Mouse (Mus musculus): ENCODE measurements around the gene Habp2.
"Not testable (repeated sequence)": the region's sequence is repeated elsewhere in the genome, so short reads cannot be mapped to it uniquely, and the experiment has no call there.

The Habp2 gene

GRCm38 (mm10) chr19:56297264-56297663, 10.3 kb downstream of the Habp2 start:
- no peak for DNase-seq

GRCm38 (mm10) chr19:56300835-56301234, 13.9 kb downstream of the Habp2 start:
- DNase-seq = no peak

- no peak for DNase-seq
Observed at GRCm38 (mm10) chr19:56316531-56316930, 29.6 kb downstream of the Habp2 start.

GRCm38 (mm10) chr19:56319219-56319618, 32.3 kb downstream of the Habp2 start:
- no peak for DNase-seq

GRCm38 (mm10) chr19:56319629-56320028, 32.7 kb downstream of the Habp2 start:
- no peak for DNase-seq

GRCm38 (mm10) chr19:56320186-56320860, 33.4 kb downstream of the Habp2 start:
- peak; percentile 62 to 66 for DNase-seq

- DNase-seq = no peak
Observed at GRCm38 (mm10) chr19:56321303-56321920, 34.5 kb downstream of the Habp2 start.

- no peak for DNase-seq
Observed at GRCm38 (mm10) chr19:56325676-56326075, 38.7 kb downstream of the Habp2 start.

GRCm38 (mm10) chr19:56326243-56326855, 39.4 kb downstream of the Habp2 start:
- no peak for DNase-seq

GRCm38 (mm10) chr19:56336321-56336720, 49.4 kb downstream of the Habp2 start:
- DNase-seq = no peak

- DNase-seq = no peak
Observed at GRCm38 (mm10) chr19:56336826-56337225, 49.9 kb downstream of the Habp2 start.

GRCm38 (mm10) chr19:56342006-56342405, 55.1 kb downstream of the Habp2 start:
- DNase-seq = no peak

GRCm38 (mm10) chr19:56343869-56344563, 57.1 kb downstream of the Habp2 start:
- DNase-seq = no peak

- DNase-seq = no peak
Observed at GRCm38 (mm10) chr19:56346016-56346415, 59.1 kb downstream of the Habp2 start.

- DNase-seq = no peak
Observed at GRCm38 (mm10) chr19:56346750-56347149, 59.8 kb downstream of the Habp2 start.

GRCm38 (mm10) chr19:56349295-56349694, 62.4 kb downstream of the Habp2 start:
- no peak for DNase-seq

- DNase-seq = no peak
Observed at GRCm38 (mm10) chr19:56353689-56354088, 66.8 kb downstream of the Habp2 start.

- DNase-seq = no peak
Observed at GRCm38 (mm10) chr19:56355201-56355600, 68.3 kb downstream of the Habp2 start.

GRCm38 (mm10) chr19:56356480-56357373, 69.8 kb downstream of the Habp2 start:
- DNase-seq = no peak

GRCm38 (mm10) chr19:56357374-56357708, 70.4 kb downstream of the Habp2 start:
- not testable (repeated sequence) for DNase-seq

GRCm38 (mm10) chr19:56358890-56359289, 72.0 kb downstream of the Habp2 start:
- DNase-seq = no peak

- DNase-seq = peak; percentile 41 to 68
Observed at GRCm38 (mm10) chr19:56363721-56364460, 77.0 kb downstream of the Habp2 start.

Data from thymus, adult 18-20 months (tissue).